Mouse (Mus musculus): ENCODE results near the gene Stk24.
A peak's percentile ranks its signal among the peaks of the same experiment; 100 is the strongest.

Stk24 gene

DNA sequence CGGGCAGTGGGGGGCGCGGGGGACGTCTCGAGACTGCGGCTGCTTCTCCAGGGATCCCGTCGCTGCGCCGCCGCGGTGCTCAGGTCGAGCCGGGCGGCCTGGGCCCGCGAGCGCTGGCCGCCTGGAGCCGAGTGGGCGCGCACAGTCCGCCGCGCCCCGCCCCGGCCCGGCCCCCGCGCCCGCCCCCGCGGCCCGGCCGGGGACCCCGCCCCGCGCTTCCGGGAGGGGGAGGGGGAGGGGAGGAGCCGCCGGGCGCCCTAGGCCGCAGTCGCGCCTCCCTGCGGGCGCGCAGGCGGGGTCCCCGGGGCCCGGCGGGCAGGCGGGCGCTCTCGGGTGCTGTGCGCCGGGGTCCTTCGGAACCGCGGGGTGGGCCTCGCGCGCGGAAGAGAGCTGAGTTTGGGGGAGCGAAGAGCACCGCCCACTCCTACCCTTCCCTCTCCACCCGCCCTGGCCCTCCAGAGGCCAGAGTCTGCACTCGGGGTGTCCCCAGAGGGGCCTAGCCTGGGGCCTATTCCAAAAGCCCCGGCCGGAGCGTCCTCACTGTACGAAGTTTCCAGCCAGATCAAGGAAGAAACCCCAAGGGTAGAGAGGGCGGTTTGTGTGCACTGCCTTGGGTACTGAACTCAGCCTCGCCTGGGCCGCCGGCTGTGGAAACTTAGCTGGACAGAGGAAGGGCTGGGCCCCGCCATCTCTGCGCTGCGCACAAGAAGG, 540 bp downstream of the Stk24 start:
- DNase-seq (ENCODE audit: low spot score) = peak; percentile 73

DNA sequence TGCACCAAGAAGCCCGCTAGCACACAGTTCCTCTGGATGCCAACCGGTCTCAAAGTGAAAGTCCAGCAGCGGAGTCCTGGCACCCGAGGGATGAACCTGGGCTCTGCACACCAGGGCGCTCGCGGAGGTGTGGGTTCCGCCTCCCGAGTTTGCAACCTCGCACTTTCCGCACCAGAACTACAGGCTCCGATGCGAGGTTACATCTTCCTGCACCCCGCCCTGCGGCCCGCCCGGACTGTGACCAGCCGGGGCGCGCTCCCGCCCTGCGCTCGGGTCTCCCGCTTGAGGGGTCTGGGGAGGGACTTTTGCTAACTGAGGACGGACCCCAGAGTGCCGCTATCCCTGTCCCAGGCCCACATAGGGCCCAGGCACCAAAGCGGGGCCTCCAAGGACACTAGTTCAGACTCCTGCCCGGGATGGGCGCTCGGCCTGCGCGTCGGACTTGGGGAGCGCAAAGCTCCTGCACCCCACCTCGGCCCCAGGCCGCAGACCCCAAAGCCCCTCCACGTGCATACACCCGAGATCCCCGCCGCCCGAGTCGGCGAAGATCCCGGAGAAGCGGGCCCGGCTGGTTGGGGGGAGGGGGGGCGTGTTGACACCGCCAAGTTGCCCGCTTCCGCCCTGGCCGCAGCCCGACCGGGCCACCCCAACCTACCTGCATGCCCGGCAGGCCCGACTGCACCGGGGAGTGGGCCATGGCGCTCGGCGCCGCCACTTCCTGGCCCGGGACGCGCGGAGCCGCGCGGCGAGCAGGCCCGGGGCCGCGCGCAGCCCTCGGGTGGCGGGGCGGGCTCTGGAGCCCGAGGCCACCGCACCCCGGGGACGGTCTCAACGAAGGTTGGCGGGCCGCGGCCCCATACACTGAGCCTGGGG, 1.3 kb downstream of the Stk24 start:
- peak; percentile 57 for DNase-seq (ENCODE audit: low spot score)

DNA sequence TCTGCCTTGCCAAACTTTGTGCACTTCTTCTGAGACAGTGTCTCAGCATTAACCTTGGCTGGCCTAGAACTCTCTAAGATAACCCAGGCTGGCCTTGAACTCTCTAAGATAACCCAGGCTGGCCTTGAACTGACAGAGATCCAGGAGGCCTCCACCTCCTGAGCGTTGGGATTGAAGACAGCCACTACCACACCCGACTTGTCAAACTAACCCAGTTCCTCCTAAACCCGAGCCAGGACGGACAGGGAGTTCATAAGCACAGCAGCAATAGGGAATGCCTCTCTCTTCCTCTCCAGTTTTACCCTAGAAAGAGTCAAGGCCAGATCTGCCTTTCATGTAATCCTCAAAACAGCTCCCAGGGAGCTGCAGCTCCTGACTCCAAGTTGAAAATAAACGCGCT, 3.2 kb downstream of the Stk24 start:
- DNase-seq (ENCODE audit: low spot score) = no peak

GRCm38 (mm10) chr14:121373901-121374300, 5.9 kb downstream of the Stk24 start:
- no peak for DNase-seq (ENCODE audit: low spot score)

- no peak for DNase-seq (ENCODE audit: low spot score)
Observed at GRCm38 (mm10) chr14:121373020-121373419, 6.8 kb downstream of the Stk24 start.

- peak; percentile 76 for DNase-seq (ENCODE audit: low spot score)
Observed at GRCm38 (mm10) chr14:121371911-121372820, 7.6 kb downstream of the Stk24 start.

- DNase-seq (ENCODE audit: low spot score) = no peak
Observed at GRCm38 (mm10) chr14:121369385-121369784, 10.4 kb downstream of the Stk24 start.

DNA sequence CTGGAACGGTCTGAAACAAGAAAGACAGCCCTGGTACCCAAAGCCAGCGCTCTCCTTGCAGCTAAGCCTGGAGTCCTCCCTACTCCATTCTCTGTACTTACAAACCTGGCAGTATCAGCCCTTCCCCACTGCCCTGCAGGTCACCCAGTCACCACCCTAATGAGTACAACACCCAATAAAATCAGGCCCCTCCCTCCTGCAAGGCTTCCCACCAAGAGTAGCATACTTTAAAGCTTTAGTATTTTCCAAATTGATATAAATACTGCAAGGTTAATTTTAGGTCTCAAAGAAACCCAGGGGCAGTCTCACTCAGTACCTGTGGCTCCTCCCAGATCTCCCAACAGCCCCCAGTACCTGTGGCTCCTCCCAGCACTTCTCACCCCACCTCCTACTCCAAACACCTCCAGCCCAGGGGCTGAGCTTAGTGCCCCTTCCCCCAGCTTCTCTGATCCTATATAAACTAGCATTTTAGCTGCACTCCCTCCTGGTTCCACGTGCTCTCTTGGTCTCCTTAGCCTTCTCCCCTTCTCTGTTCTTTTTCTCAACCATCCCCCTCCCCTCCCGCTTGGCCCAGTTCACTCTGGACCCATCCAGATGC, 11.6 kb downstream of the Stk24 start:
- no peak for DNase-seq (ENCODE audit: low spot score)

DNA sequence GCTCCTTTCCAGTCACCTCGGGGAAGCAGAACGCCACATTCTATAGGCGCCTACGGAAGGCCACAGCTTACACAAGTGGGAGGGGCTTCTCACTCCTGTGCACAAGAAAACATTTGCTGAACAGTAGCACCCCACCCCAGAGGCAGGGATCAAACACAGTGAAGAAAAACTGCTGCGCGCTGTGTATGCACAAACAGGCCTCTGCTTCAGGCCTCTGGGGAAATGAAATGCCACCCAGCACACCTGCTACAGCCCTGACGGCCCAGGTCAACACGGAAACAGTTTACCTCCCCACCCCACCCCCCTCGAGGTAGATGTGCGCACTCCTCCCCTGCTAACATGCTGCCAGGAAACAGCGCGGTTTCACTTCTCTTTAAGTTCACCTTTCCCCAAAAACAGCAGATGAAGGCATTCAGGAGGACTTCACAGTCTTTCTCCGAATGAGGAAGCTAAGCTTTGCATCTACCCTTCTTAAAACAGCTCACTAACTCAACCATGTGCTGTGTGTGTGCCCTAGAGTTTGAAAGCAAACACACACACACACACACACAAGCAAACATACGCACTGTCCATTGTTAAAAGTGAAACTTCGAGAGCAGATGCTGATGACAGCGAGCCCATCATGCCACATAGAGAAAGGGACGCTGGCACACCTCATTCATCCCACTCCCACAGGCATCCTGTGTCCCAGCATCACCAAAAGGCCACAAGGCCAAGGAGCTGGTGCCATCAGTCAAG, 13.7 kb downstream of the Stk24 start:
- no peak for DNase-seq (ENCODE audit: low spot score)

DNA sequence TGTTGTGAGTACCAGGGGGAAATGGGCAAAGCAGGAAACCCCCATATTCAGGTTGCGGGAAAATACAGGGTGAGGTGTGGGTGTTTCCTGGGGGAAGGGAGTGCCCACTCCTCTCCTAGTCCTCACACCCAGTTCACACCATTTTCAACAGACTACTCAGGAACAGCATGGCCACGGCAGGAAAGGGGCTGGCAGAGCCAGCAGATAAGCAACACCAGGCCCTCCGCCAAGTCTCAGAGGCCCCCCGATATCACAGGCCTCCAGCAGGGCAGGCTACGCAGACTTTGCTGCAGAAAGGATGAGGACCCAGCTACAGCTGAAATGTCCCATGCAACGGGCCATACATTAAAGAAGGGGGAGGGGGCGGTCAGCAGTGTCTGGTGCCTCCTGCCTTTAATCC, 14.4 kb downstream of the Stk24 start:
- no peak for DNase-seq (ENCODE audit: low spot score)

- DNase-seq (ENCODE audit: low spot score) = no peak
Observed at GRCm38 (mm10) chr14:121364282-121364681, 15.5 kb downstream of the Stk24 start.

DNA sequence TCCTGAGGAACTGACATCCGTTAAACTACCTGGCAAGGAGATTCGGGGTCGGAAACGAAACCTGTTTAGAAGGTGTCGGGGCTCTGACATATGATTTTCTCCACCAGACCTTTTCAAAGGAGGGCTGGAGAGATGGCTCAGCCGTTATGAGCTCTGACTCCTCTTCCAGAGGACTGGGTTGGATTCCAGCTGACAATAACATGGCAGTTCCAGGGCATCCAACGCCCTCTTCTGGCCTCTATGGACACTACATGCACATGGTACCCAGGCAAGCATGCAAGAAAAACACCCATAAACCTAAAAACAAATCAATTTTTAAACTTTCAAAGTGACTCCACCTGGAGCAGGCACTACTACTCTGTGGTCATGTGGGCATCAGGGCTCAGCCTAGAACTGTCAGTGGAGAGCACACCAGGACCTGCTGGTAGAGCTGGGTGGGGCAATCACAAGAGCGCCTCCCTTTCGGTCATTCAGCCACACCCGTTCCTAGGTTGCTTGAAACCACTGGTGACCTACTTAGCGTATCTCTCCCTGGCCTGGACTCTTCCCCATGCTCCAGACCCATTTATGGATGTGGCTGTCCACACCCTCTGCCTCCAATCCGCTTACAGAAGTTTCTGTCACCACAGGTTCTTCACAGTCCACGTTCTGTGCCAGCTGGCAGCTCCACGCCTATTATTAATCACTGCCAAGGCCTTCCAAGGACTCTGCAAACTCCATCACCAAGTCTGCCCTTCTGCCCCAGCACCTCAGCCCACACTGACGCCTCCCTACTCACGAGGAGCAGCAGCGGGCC, 18.3 kb downstream of the Stk24 start:
- DNase-seq (ENCODE audit: low spot score) = peak; percentile 97

GRCm38 (mm10) chr14:121359850-121360249, 20.0 kb downstream of the Stk24 start:
- no peak for DNase-seq (ENCODE audit: low spot score)

GRCm38 (mm10) chr14:121359015-121359414, 20.8 kb downstream of the Stk24 start:
- DNase-seq (ENCODE audit: low spot score) = no peak

GRCm38 (mm10) chr14:121358327-121358726, 21.5 kb downstream of the Stk24 start:
- peak; percentile 20 for DNase-seq (ENCODE audit: low spot score)

GRCm38 (mm10) chr14:121356336-121356862, 23.4 kb downstream of the Stk24 start:
- DNase-seq (ENCODE audit: low spot score) = peak; percentile 25

GRCm38 (mm10) chr14:121355732-121356131, 24.1 kb downstream of the Stk24 start:
- DNase-seq (ENCODE audit: low spot score) = peak; percentile 58

DNA sequence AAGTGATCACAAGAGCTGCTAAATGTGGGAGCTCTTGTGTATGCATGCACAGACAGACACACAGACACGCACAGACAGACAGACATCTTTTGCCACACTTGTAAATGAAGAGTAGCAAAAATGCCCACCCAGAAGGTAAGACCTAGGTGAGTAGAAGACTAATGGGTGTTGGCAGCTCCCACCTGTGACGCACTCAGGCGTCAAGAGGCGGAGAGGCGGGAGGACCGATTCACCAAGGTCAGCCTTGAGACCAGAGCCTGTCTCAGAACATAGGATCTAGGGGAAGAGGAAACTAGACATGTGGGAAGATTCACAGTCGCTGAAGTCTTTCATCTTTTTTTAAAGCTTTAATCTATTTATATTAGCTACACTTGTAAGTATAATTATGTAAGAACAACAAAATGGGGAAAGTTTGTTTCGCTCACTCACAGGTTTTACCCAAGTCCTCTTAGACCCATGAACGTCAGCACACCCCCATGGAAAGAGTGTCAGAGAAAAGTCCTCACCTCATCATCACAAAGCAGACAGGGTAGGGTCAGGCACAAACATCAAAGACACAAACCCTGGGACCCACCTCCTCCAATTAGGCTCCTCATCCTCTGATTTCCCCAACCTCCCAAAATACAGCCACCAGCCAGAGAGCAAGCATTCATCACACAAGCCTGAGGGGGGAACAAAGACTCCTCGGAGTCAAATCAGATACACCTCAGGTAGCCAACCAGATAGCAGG, 26.0 kb downstream of the Stk24 start:
- no peak for DNase-seq (ENCODE audit: low spot score)

DNA sequence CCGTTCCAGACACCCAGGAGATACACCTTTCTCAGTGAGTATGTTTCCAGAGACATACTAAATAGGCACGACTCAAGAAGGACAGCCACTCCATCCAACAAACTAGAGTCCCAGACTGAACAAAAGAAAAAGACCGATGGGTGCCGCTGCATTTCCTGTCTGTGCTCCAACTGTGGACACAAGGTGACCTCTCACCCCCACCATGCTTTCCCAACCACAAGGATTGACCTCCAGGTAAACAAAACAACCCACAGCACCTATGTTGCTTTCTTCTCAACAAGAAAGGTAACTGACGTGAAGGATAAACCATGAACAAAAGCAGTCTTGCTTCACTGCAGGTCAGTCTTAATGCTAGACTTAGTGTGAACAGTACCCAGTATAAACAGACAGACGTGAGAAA, 27.1 kb downstream of the Stk24 start:
- no peak for DNase-seq (ENCODE audit: low spot score)
